Mouse (Mus musculus) fibroblast of lung, adult 2 months (primary cell): ENCODE results near the gene Slc22a12.

Source experiments
- DNase-seq: peaks from one replicate; pipeline ENCODE4 v3.0.0-alpha.2; 2011; ENCODE audit warnings: low read depth

The Slc22a12 gene

DNA sequence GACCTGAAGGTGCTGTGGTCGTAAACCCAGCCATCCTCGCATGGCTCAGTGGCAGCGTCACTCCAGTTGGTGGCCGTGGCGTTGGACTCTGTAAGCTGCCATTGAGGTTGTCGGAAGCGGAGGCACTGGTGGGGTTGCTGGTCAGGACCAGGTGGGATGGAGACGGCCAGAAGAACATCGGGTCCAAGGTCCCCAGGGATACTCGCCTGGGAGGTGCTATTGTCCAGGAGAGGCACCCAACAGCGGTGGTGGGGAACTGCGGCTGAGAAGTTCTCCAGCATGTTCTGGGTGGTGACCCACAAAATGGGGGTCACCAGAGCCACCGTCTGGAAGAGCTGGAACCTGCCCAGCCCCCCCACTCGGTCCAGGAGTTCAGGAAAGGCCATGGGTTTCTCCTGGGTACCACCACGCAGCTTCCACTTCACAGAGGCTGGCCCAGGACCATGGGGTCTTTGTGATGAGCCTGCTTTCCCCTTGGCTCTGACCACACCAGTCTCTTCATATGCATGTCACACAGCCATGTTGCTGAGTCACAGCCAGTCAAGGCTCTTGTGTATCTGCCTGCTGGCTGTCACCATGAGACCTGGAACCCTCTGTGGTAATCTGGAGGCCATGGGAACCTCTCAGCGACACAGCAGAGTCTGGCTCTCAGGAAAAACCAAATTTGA is at the start of gene Slc22a12:
Gene Slc22a12, minus strand, starts transcription at position 666 of the 668 bp plus-strand sequence.
- no peak for DNase-seq

DNA sequence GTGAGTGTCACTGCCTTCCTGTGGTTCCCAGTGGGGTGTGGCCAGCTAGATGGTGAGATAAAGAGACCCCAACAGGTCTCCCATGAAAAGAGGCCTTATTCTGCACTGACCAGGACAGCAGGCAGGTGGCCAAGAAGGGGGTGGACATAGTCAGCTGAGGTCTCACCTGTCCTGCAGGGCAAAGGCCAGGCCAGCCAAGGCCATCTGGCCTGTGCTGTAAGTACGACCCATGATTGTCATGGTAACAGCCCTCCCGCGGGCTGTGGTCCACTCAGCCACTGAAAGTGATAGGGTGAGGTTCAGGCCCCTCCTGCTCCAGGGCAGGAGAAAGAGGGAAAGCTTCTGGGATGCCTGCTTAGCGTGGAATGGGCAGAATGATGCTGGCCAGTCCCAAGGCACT is 29.2 kb upstream of the Slc22a12 start:
- no peak for DNase-seq

DNA sequence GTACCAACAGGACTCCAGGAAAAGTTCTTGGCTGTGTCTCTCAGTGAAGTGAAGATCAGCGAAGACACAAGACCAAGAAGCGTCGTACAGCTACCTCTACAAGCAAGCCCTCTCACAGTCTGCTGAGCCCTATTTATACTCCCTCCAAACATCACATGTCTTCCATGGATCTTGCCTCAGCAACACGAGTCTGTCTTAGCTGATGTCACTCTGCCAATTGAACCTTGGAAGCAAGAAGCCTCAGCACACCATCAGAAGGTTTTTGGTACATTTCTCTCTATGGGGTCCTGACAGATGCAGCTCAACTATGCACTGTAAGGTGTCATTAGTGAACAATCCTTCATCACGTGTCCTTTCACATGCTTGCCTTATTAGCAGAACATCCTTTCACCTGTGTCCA is 28.6 kb upstream of the Slc22a12 start:
- no peak for DNase-seq

DNA sequence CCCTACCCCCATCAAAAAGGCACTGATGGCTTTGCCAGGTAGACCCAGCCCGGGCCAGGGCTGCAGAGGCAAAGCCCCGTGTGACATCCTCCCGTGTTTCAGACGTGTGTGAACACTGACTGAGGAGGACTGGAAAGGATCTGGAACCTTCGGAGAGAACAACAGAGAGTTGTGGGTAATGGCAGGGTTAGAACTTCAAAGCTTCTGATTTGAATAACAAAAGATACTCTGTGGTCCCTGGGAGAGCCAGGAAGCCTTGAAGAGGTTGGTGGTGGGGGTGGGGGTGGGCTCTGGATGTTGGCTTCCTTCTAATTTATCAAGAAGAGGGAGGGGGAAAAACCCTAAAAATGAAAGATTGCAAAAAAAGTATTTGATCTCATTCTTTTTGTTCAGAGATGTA is 26.7 kb upstream of the Slc22a12 start:
- no peak for DNase-seq

DNA sequence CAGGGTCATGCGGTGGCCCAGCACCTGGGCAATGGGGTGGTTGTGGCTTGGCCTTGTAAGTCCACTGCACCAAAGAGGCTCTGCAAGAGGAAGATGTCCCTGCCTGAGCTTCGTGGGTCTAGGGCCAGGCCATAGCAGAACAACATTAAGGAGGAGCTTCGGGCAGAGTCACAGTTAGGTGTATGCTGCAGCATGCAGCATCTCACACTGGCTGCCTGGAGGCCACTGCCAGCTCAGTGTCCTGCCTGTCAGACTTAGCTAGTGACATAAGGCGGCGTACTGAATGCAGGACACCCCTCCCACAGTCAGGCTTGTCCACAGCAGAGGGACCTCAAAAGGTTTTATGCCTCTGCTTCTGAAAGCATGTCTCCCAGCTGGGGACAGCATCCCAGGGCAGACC is 26.2 kb upstream of the Slc22a12 start:
- DNase-seq, result no peak

DNA sequence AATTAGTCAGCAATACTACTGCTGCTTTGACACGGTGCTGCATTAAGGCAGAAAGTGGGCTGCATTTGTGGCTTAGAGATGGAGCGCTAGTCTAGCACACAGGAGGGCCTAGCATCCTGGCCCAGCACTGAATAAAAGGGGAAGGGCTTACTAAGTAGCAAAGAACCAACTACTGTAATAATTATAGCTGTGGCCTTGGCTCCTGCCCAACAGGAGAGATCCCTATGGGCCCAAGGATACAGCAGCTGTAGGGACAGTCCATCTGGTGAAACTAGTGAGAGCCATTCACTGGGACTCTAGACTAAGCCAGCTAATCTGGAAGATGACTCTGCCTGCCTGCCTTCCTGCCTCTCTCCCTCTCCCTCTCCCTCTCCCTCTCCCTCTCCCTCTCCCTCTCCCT is 23.6 kb upstream of the Slc22a12 start:
- DNase-seq, result no peak

DNA sequence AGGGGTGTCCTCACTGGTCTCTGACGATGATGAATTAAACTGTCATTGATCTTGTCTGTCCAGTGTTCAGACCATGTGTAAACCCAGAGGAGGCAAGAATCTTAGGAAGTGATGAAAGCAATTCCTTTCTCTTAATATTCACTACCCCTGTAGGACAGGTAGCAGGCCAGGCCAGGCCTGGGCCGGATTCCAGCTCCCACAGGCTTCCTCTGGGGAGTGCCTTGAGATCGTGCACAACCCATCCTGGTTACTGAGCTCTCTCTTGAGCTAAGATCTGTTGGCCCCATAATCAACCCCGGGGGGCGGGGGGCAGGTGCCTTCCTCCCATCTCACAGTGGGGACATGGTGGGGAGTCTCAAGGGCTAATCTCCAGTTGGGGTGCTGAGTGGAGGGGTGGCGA is 22.3 kb upstream of the Slc22a12 start:
- DNase-seq, result no peak

DNA sequence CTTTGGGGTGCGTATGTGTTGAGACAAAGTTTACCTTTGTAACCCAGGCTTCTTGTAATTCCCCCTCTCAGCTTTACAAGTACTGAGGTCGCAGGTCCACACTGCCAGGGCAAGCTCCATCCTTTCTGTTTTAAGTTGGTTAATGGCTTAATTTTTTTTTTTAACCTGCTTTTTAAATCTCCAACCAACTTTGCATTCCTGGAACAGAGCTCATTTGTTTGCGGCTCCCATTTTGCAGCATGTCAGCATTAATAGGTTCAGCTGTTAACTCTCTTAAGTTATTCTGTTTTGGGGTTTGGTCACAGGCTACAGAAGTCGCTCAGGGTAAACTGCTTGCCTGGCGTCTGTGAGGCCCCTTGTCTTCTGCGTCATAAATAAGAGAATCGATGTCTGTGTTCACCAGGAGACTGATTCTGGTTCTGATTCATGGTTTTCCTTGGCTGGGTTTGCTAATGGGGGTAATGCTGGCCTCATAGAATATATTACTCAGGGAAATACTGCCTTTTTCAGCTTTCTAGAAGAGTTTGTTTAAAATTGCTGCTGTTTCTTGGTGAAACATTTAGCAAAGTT is 17.5 kb upstream of the Slc22a12 start:
- DNase-seq, result peak; percentile 64

DNA sequence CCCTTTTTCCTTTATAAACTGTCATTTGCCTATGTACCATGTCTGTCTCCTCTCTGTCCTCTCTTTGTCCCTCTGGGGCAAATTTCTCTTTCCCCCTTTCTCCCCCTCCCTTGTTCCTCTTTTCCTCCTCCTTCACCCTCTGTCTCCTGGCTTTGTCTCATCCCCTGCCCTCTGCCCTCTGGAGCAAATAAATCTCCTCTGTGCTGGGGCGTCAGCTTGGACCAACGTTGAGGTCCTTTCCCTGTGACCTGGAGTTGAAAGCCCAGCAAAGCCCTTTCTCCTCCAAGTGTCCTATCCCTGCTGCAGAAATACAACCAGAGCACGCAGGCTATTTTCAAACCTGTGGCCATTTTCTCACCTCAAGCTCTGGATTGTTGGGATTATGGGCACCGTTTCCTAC is 16.7 kb upstream of the Slc22a12 start:
- no peak for DNase-seq

DNA sequence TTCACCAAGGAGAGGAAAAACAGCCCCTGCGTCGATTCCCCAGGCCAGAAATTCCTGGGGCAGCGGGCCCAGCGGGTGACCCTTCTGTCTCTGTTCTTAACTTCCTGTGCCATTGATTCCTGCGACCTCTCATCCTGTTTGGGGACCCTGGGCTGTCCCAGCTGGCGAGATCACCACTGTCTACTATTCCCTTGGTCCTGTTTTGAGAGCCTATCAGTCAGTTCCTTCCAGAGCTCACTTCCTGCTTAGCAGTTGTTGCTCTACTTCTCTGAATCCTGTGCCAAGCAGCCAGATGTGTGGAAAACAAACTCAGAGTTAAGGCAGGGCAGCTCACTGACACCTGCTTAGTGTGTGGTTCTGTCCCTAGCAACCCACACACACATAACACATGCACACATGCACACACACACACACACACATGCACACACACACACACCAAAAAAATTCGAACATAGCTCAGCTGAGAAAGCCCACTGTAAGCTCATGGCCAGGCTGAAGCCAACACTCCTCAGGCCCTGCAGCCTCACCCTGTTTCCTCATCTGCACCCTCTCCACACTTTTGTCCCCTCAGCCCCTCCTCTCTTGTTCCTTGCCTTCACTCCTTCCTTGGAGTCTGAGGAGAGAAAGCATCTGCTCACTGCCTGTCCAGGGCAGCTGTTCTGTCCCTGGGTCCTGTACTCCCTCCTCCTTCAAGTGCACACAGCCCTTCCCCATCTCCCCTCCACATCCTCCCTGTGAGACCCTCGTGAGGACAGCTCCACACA is 11.2 kb upstream of the Slc22a12 start:
- DNase-seq, result no peak

DNA sequence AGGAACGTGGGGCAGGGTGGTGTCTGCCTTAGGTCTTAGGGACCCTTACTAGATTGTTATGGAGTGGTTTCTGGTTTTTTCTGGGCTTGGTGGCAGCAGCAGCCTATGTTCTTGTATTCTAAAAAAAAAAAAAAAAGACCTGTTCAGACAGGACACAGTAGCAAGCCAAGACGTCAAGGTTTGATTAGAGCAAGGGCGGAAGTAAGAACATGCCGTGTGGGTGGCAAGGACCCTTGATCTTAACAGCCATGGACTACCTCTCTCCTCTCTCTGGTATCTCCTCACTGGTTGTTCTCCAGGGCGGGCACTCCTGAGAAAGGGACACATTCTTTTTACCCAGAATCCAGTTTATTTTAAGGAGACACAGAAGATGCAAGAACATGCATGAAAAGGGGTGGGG is 10.3 kb upstream of the Slc22a12 start:
- no peak for DNase-seq

DNA sequence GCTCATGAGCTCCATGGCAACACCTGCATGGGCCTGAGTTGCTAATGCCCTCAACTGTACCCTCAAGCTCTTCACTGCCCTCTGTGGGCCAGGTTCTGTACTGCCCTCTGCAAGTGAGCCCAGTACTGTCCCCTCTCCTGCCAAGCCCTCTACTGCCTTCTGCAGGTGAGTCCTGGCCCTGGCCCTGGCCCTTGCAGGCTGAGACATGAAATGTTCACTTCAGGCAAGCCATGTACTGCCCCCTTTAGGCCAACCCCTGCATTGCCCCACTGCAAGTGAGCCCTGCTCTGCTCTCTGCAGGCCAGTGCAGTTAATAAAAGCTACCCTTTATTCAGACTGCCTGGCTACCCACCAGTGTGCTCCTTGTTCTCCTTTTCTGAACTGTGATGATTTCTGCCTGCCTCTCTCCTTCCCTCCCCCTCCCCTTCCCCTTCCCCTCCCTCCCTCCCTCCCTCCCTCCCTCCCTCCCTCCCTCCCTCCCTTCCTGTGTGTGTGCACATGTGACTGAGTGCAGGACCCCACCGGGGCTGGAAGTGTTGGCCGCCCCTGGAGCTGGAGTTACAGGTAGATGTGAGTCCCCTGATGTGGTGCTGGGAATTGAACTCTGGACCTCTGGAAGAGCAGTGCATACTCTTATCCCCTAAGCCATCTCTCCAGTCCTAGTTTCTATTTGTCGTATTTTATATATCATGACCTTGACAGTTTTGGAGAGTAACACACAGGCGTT is 9.6 kb upstream of the Slc22a12 start:
- no peak for DNase-seq

DNA sequence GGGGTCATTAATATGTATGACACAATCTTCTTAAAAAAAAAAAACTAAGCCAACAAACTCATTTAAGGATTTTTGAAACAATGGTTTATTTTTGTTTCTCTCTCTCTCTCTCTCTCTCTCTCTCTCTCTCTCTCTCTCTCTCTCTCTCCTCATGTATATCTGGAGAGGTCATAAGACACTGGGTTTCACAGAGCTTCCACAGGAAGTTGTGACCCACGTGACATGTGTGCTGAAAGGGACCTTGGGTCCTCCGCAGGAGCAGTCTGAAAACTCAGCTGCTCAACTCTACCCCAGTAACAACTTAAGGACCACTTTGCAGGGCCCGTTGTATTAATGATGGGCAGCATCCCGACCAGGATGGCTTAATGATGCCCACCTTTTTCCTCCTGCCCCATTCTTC is 8.4 kb upstream of the Slc22a12 start:
- no peak for DNase-seq

DNA sequence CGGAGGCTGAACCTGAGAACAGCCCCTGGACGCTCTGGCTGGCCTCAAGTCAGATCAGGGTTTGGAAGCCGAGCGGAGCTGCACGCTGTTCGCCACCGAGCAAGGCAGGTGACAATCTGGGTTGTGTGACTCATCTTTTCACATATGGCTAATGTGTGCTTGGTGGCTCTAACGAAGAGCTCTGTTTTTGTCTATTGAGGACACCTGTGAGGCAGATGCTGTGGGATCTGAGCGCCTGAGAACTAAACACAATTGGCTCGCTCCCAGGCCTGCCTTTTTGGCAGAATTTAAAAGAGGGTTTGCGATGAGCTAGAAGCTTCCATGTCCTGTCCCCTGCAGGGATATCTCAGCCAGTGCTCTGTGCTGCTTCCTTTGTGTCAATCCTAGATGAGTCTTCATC is 6.7 kb upstream of the Slc22a12 start:
- DNase-seq, result no peak

DNA sequence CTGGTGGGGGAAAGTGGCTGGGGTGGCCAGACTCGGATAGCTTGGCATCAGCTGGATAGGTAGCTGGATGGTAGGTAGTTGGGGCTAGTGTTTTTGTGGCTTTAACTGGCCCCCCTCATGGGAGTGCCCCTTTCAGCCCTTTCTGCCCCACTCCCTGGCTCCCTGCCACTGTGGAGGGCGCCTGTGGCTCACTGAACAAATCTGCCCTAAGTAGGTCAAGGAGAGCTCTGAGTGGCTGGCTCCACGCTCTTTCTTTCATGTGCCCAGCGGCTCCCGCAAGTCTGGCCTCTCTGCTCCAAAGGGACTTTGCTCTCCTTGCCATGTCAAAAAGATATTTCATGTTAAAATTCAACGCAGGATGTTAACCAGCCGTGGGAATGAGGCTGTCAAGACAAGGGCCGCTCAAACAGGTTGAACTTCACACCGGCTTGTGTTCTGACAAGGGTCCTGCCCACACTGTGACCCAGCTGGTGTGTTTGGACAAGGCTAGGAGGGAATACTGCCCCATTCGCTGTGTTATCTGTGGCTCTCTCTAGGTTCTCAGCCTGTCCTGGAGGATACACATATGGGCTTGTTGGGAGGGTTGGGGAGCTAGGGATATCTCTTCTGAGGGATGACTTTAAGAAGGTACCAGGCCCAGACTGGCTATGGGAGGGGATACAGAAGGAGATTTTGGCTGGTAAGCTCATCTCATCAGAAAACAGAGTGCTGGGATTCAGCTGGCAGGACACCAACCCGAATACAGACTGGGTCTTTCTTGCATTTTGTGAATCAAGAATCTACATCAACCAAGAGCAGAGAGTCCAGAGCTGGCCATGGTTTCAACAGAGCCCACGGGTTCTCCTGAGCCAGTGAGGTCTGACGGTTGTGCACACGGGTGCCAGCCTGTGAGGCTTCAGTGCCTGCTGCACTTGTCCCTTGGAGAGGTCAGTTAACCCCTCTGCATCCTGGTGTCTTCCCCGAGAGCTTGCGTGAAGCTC is 5.9 kb upstream of the Slc22a12 start:
- no peak for DNase-seq

DNA sequence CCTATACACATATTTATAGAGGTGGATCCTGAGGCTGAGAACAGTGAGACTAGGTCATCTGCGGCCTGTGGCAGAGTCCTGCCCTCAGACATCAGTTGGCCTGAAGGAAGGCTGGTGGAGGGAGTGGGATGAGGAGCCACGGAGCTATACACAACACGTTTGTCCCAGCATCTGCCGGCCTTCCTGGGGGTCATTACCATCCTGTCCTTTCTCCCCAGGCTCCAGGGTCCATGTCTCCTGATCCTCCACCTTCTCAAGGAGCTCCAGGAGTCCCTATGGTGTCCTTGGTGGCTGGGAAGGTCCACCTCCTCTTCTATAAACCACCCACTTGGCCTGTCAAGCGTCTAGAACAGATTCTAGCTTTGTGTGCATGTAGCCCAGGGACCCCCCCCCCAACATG is 5.0 kb upstream of the Slc22a12 start:
- DNase-seq, result no peak

DNA sequence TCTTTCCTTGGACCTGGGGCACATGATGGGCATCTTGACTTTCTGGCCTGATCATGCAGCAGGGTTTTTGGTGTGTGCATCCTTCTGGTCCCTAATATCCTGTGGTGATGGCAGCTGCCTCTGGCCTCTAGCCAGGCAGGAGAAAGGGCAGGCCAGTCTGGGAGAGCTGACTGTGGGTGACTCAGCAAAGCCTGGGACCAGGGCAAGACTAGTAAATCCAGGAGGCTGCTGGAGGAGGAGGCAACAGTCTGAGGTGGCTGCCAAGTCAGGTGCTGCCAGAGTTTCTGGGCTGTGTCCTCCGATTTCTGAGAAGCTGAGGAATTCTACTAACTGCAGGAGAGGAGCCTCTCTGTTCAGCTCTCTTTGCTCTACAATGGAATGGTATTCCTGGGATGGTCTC is 3.3 kb upstream of the Slc22a12 start:
- peak; percentile 75 for DNase-seq

DNA sequence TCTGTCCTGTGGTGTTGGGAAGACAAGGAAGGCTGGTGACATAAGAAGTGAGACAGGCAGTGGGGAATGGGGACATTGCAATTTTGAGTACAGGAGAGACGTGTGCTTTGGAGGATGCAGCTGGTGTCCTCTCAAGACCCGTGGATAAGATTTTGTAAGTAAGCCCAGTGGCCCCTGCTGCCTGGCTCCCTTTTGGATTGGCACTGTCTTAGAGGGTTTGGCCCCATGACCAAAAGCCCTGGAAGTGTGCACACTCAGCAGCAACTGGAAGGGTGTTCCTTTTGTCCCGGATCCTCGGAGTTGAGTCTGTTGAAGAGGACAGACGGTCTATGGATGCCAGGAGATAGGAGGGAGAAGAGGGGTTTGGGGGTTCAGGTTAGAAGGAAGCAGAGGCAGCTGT is 2.6 kb upstream of the Slc22a12 start:
- no peak for DNase-seq

DNA sequence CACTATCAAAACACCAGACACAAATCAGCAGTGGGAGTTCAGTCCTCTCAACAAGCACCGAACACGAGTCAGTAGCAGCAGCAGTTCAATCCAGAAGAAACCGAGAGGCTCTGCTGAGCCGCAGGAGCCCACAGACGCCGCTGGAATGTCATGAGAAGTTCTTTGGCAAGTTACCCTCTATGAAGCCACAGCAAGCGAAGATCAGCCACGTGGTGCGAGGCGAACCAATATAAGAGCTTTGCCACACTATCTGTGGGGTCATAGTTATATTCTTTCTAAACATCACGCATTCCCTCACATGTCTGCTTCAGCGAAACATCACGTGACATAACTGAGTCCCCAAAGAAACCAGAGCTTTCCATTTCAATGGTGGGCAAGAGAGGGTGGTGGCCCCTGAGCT is 1.9 kb upstream of the Slc22a12 start:
- no peak for DNase-seq

DNA sequence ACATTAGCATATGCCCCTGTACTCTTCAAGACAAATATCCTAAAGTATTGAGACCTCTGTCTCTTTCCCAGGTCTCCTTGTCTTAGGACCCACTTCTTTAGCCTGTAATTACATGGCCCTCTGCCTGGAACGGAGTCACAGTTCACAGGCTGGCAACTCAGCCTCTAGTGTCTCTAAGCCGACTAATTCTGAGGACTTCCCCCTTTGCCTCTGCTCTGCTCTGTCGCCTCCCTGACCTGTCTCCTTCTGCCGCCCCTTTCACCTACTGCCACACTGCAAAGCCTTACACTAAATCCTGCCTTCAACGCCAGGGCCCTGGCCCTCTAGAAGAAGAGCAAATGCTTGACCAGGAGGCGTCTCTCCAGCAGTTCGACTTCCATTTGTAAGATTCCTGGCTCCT is 686 bp upstream of the Slc22a12 start:
- DNase-seq, result no peak

DNA sequence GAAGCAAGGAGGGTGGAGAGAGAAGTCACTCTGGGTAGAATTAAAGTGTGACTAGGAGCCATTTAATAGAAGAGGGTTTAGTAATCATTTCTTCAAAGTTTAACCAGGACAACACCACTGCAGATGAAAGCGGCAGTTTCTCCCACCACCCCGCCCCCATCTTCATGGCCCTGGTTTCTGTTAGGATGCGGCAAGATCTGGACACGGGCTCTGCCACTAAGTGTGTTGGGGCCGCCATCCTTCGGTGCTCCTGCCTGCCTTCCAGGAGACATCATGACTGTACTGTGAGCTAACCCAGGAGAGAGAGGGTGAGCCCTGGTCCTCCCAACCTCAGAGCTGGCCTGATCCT is 177 bp upstream of the Slc22a12 start:
- no peak for DNase-seq

DNA sequence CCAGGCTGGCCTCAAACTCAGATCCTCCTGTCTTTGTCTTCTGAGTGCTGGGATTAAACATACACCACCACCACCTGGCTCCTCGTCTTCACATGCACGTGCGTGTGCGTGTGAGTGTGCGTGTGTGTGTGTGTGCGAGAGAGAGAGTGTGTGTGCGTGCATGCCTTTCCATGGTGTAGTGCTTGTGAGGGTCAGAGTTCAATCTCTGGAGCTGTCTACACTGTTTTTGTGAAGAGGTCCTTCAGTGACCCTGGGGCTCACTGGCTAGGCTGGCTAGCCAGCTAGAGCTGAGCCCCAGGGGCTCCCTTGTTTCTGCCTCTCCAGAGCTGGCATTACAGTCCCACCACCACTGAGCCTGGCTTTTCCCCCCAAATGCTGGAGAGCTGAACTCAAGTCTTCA is 1.3 kb downstream of the Slc22a12 start:
- DNase-seq, result no peak
